Mouse (Mus musculus) hindbrain, embryonic 16.5 days (tissue): Measurements from ENCODE around the gene Tprg. TPM values are rescaled to one million over a fixed set of nuclear protein-coding genes. Genes with fewer than 3 reads are reported as not detected.

ENCODE experiments used
- ATAC-seq: fragments of 200-750 bp; cut with Nextera tagmentation; 2 replicates; pipeline ENCODE4 v1.8.0; 2017; ENCODE audit warnings: moderate TSS enrichment, moderate library complexity
- H3K27ac ChIP-seq: fragments of 300-500 bp; sonication (generic); 2 replicates; pipeline ENCODE4 v1.5.1; 2014; ENCODE audit warnings: low read depth, mild to moderate bottlenecking, control low read depth, low read length, moderate library complexity
- H3K27me3 ChIP-seq: fragments of 300-500 bp; sonication (generic); replicated peaks from 2 replicates; pipeline ENCODE4 v1.6.1; 2014; ENCODE audit warnings: low read length; ENCODE audit not compliant: control insufficient read depth, insufficient read depth
- H3K36me3 ChIP-seq: fragments of 300-500 bp; sonication (generic); 2 replicates; pipeline ENCODE4 v1.6.1; 2014; ENCODE audit warnings: mild to moderate bottlenecking, low read length, moderate library complexity, mixed read lengths; ENCODE audit not compliant: control insufficient read depth, insufficient read depth
- H3K4me1 ChIP-seq: fragments of 300-500 bp; sonication (generic); 2 replicates; pipeline ENCODE4 v1.6.1; 2014; ENCODE audit warnings: low read depth, low read length; ENCODE audit not compliant: control insufficient read depth, insufficient read depth
- H3K4me2 ChIP-seq: fragments of 300-500 bp; sonication (generic); 2 replicates; pipeline ENCODE4 v1.6.1; 2014; ENCODE audit warnings: mild to moderate bottlenecking, low read length, control low read depth, moderate library complexity
- H3K4me3 ChIP-seq: fragments of 300-500 bp; sonication (generic); 2 replicates; pipeline ENCODE4 v1.5.1; 2014; ENCODE audit warnings: mild to moderate bottlenecking, low read length, control low read depth, moderate library complexity
- H3K9ac ChIP-seq: fragments of 300-500 bp; sonication (generic); 2 replicates; pipeline ENCODE4 v1.6.1; 2014; ENCODE audit warnings: low read depth, mild to moderate bottlenecking, control low read depth, low read length, moderate library complexity
- H3K9me3 ChIP-seq: fragments of 300-500 bp; sonication (generic); 2 replicates; pipeline ENCODE4 v1.6.1; 2014; ENCODE audit warnings: mild to moderate bottlenecking, low read length, moderate library complexity; ENCODE audit not compliant: control insufficient read depth
- WGBS: fragments of 180-500 bp; shearing (Covaris S2); extraction: QIAGEN DNeasy Blood & Tissue Kit; methylation state at CpG from one replicate; pipeline ENCODE4 v1.1.7; 2014; 5-methylcytosine and 5-hydroxymethylcytosine counted together
- polyA plus RNA-seq: library from polyadenylated mRNA; unstranded; fragments of >200 nt; fragmentation: Nextera tagmentation; extraction: Ambion mirVana; gene quantifications from 2 replicates; pipeline ENCODE4 v1.2.1, GENCODE M21; 2015

The Tprg gene
- polyA plus RNA-seq = 0.14 TPM in 1 of 2 replicates, not detected in the other

- no peak within 1 kb of the TSS for H3K4me3 ChIP-seq
- no peaks in the 10 kb centered on the region for H3K27me3 ChIP-seq
- H3K4me2 ChIP-seq = no peak within 1 kb of the TSS
- ATAC-seq = no peak
- no peaks in the 10 kb centered on the region for H3K4me1 ChIP-seq
- no peaks in the 10 kb centered on the region for H3K36me3 ChIP-seq
- no peak within 1 kb of the TSS for H3K27ac ChIP-seq
- 87% methylated on average over 5 of the region's 5 CpGs for WGBS
- H3K9ac ChIP-seq = no peak within 1 kb of the TSS
- H3K9me3 ChIP-seq = no peaks in the 10 kb centered on the region
Observed at GRCm38 (mm10) chr16:25286517-25286916, at the start of gene Tprg. Tprg (plus strand) TSS chr16:25286817.

DNA sequence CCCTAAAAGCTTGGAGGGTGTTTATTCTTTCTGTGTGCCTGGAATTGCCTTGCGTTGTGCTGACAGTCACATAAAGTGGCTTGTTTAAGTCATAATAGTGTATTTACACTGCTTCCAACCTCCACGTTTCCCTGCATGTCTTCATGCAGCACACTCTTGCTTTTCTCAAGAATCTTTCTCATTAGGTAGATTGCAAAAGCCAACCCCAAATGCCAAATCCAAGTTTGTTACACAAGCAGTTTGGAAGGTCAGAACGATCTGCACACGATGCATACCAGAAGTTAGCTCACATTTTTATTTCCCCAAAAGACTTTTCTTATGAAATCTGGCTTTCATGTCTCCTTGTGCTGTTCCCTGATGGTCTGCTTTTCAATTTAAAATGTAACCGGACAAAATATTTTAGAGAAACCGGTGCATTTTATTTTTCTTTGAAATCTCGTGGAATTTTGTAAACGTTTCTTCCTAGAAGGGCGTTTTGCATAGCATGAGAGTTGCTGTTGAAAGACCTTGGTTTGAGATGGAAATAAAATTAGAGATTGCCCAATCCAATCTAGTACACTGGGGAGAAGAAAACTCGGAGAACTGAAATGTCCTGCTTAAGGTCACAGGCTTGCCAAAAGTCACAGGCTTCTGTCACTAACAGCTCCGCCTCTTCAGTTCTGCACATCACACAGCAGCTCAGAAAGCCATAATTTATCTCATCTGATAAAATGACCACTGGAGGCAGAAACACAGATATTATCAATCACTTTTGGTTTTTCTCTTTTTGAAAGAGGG is 48.2 kb upstream of the Tprg start:
- Histone ChIP-seq H3K27ac (no peak overlapping the region), H3K36me3 (no peaks in the 10 kb centered on the region), H3K4me2 (no peak overlapping the region), H3K9me3 (no peaks in the 10 kb centered on the region), H3K4me3 (no peak overlapping the region), H3K4me1 (no peaks in the 10 kb centered on the region), H3K27me3 (no peaks in the 10 kb centered on the region), H3K9ac (no peak overlapping the region)
- 83% methylated on average over 11 of the region's 11 CpGs for WGBS
- ATAC-seq = no peak

GRCm38 (mm10) chr16:25248889-25249288 is 37.7 kb upstream of the Tprg start:
- WGBS = 87% methylated on average over 6 of the region's 6 CpGs
- no peaks in the 10 kb centered on the region for H3K9me3 ChIP-seq
- H3K4me2 ChIP-seq = no peak overlapping the region
- no peaks in the 10 kb centered on the region for H3K27me3 ChIP-seq
- H3K27ac ChIP-seq = no peak overlapping the region
- H3K9ac ChIP-seq = no peak overlapping the region
- ATAC-seq = no peak
- H3K36me3 ChIP-seq = no peaks in the 10 kb centered on the region
- H3K4me1 ChIP-seq = no peaks in the 10 kb centered on the region
- H3K4me3 ChIP-seq = no peak overlapping the region

DNA sequence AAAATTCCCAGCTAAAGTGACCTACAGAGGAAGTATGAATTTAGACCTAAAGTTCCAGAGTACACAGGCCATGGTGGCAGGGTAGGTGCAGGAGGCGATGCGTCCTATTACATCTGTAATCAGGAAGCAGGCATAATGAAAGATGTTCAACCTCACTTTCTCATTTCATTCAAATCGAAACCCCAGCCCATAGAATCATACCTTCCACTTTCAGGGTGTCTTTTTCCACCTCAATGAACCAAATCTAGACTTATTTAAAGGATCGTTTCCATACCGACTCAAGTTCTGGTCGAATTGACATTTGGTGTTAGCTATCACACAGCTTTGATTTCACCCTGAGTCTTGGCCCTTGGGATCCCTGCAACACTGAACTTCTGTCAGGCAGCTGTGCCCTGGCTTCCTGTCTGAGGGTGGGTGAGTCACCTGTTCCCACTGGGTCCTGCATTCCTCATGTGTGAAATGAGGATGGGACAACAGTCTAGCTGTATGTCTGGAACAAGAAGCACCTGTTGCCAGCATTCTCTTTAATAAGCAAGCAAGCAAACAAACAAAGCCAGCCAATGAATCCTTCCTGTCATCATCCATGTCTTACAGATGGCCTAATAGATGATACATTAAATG is 36.4 kb upstream of the Tprg start:
- ATAC-seq = no peak
- Histone ChIP-seq H3K27me3 (no peaks in the 10 kb centered on the region), H3K36me3 (no peaks in the 10 kb centered on the region), H3K9me3 (no peaks in the 10 kb centered on the region), H3K27ac (no peak overlapping the region), H3K9ac (no peak overlapping the region), H3K4me2 (no peak overlapping the region), H3K4me1 (no peaks in the 10 kb centered on the region), H3K4me3 (no peak overlapping the region)
- WGBS = 89% methylated on average over 6 of the region's 6 CpGs

- Histone ChIP-seq H3K9ac (no peak overlapping the region), H3K4me1 (no peaks in the 10 kb centered on the region), H3K36me3 (no peaks in the 10 kb centered on the region), H3K27ac (no peak overlapping the region), H3K4me3 (no peak overlapping the region), H3K27me3 (no peaks in the 10 kb centered on the region), H3K9me3 (no peaks in the 10 kb centered on the region), H3K4me2 (no peak overlapping the region)
- ATAC-seq = no peak
- 79% methylated on average over 9 of the region's 9 CpGs for WGBS
Observed at GRCm38 (mm10) chr16:25251080-25251479, 35.5 kb upstream of the Tprg start.

GRCm38 (mm10) chr16:25254646-25255045 is 32.0 kb upstream of the Tprg start:
- no peak for ATAC-seq
- Histone ChIP-seq H3K27me3 (no peaks in the 10 kb centered on the region), H3K4me1 (no peaks in the 10 kb centered on the region), H3K9me3 (no peaks in the 10 kb centered on the region), H3K4me3 (no peak overlapping the region), H3K27ac (no peak overlapping the region), H3K4me2 (no peak overlapping the region), H3K36me3 (no peaks in the 10 kb centered on the region), H3K9ac (no peak overlapping the region)
- WGBS = 72% methylated on average over 6 of the region's 6 CpGs

GRCm38 (mm10) chr16:25255186-25255585 is 31.4 kb upstream of the Tprg start:
- Histone ChIP-seq H3K4me3 (no peak overlapping the region), H3K4me2 (no peak overlapping the region), H3K27ac (no peak overlapping the region), H3K9me3 (no peaks in the 10 kb centered on the region), H3K4me1 (no peaks in the 10 kb centered on the region), H3K27me3 (no peaks in the 10 kb centered on the region), H3K9ac (no peak overlapping the region), H3K36me3 (no peaks in the 10 kb centered on the region)
- ATAC-seq = peak; percentile 56; the same call in 1 of the 2 replicates
- WGBS = 77% methylated on average over 11 of the region's 11 CpGs

DNA sequence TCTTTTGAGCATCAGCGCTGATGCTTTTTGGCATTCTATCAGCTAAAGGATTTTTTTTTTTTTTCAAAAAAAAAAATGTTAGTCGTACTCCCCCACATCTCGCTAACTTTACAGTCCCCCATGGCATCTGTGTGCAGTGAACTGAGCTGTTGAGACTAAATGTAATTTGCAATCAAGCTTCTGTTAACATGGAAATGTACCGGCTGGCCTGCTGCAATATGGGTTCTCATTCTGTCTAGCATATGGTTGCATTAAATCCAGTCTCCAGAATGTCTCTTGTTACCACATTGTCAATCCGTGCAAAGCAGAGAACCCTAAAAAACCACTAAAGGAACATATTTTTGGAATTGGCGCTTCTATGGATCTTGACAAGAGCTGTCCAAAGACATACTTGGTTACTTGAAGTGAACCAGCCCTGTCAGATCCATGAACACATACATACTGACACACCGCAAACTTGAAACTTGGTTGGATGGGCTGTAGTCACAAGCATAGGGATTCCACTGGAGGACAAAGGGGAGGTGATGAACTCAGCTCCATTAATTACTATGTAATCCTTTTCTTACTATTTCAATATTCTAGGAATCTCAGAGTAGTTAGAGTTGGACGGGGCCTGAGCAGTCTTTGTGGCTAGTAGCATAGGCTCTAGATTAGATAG is 30.9 kb upstream of the Tprg start:
- no peak for ATAC-seq
- Histone ChIP-seq H3K27me3 (no peaks in the 10 kb centered on the region), H3K36me3 (no peaks in the 10 kb centered on the region), H3K27ac (no peak overlapping the region), H3K4me2 (no peak overlapping the region), H3K4me3 (no peak overlapping the region), H3K4me1 (no peaks in the 10 kb centered on the region), H3K9me3 (no peaks in the 10 kb centered on the region), H3K9ac (no peak overlapping the region)
- whole genome bisulfite sequencing = 76% methylated on average over 8 of the region's 8 CpGs

GRCm38 (mm10) chr16:25262306-25262705 is 24.3 kb upstream of the Tprg start:
- no peak overlapping the region for H3K27ac ChIP-seq
- no peaks in the 10 kb centered on the region for H3K9me3 ChIP-seq
- H3K4me3 ChIP-seq = no peak overlapping the region
- WGBS = 91% methylated on average over 5 of the region's 5 CpGs
- no peak for ATAC-seq
- H3K9ac ChIP-seq = no peak overlapping the region
- H3K27me3 ChIP-seq = no peaks in the 10 kb centered on the region; the same call in 1 of the 2 replicates
- H3K36me3 ChIP-seq = no peaks in the 10 kb centered on the region
- H3K4me1 ChIP-seq = no peaks in the 10 kb centered on the region
- H3K4me2 ChIP-seq = no peak overlapping the region
